Mouse (Mus musculus): ENCODE data around the gene Sdha.

Gene Sdha

DNA sequence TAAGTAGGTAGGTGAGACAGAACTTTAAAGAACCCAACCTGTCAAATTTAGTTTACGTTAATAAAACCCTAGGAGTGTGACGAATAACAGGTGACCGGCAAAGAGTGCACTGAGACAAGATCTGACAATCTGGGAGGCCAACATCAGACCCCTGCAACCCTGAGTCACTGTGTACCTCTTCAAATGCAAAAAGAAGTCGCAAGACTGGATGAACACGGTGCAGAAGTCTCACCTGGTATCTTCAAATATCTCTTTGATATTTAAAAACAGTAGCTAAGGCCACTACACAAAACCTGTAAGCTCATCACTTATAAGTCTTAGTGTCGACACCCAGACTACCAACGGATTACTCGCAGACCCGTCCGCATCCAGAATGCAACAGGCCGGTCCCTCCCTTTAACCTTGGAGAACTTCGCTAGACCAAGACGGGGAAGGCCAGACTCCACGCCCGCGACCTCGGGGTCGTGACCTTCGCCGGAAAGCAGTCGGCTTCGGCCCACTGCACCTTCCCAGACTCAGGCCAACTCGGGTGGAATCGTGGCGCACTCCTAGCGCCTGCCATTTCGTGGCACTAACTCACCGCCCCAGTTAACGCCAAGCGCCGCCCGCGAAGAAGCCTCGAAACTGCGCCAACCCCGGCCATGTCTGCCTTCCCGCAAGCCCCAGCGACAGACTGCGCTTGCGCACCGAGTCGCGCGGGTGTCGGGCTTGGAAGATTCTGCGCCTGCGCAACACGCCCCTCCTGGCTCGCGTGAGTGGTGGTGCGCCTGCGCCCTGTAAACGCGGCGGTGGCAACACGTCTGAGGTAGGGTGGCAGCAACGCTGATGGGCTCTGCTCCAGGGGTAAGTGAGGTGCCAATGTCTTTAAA lies at the start of gene Sdha, which contains the start of gene Ccdc127:
TSS of gene Sdha (minus strand) at position 715 of the 869 bp plus-strand sequence.
TSS of gene Ccdc127 (plus strand) at position 744 of the 869 bp plus-strand sequence.
- peak; percentile 96 for DNase-seq

DNA sequence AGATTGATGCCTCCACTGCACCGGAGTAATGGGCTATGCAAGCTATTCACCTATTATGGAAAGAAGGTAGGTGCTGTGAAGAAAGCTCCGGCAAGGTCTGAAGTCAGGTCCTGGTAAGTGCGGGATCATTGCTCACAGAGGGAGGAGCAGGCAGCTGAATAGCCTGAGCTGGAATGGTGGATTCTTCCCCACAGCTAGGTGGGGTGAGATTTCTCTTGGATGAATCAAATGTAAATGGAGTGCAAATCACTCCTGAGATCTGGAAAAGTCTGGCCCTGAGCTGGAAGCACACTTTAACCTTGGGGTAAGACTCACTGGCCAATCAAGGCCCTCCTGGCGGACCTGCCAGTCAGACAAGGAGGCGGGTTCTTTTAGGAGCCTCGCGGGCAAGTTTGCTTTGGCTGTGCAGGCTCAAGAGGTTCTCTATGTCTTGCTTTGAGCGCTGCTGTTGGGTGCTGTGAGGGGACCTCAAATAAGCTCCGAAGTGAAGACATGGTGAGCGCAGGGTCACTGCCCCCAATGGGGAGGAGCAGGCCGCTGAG lies 49.3 kb upstream of the Sdha start, which contains the start of gene Ftl1-ps1:
TSS of gene Ftl1-ps1 (plus strand) at position 397 of the 542 bp plus-strand sequence.
- DNase-seq: no peak

DNA sequence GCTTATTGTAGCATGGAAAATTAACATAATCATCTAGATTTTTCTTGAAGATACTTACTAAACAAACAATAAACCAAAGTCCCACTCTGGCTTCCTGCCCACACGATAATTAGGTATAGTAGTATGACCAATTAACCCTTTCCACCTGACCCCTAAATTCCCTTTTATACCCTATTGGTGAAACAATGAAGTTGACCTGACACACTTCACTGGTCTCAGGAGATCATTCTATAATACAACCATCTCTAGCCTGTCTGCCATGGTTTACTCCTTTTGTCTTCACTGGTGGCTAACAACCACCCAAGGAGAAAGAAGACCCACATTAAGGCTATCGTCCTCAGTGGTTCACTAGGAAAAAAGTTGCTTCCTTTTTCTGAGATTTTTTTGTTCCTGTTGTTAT lies 41.1 kb upstream of the Sdha start:
- no peak for DNase-seq

DNA sequence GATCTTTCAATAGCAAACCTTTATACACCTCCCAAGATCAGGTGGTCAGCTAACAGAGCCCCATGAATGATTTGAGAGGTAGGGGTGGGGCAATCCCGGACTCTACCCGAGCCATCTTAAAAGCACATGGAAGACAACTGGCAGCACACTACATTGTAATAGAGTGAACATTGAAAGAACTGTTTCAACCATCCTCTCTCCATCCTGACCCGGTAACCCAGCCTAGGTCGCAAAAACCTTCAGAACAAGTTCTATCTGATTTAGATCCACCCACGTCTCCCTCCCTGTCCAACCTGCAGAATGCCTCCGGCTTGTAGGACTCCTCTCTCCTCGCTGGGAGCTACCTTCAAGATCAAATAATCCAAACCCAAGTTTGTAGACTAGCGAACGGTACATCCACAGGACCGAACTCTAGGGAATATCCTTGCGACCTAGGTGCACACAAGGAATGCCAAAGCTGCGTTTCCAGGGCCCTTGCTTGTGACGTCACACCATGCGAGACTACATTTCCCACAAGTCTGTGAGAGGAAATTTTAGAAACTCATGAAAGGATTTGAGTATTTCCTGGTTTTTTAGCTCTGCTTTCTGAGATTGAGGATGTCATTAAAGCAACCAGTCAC lies 40.4 kb upstream of the Sdha start, which contains the start of gene Zfp72:
TSS of gene Zfp72 (minus strand) at position 466 of the 620 bp plus-strand sequence.
- peak; percentile 85 for DNase-seq

DNA sequence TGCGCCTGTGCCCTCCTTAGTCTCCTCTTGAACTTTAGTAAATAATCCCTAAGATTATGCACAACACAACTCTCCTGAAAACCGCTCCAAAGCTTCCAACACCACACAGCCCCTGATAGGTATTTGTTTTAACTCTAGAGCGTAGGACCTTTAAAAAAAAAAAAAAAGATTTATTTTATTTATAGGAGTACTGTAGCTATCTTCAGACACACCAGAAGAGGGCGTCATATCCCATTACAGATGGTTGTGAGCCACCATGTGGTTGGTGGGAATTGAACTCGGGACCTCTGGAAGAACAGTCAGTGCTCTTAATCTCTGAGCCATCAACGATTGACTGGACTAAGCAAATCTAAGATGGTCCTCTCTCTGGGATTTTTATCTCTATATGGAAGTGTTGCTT lies 39.6 kb upstream of the Sdha start:
- DNase-seq: no peak

DNA sequence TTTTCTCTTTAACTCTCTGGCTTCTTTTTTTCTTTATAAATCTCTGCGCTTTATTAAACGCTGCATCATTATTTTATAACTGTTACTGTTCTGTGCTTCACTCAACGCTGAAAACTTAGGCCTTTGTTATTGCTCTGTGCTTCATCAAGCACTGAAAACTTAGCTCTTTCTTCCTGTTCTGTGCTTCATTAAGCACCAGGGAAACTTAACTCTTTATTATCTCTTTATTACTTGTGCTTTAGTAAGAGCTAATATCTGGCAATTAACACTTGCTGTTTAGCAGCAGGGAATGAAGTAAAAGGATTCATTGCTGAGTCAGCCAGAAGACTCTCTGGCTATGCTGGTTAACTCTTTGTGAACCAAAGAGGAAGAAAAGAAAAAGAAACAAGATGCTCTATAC lies 32.2 kb upstream of the Sdha start:
- no peak for DNase-seq

DNA sequence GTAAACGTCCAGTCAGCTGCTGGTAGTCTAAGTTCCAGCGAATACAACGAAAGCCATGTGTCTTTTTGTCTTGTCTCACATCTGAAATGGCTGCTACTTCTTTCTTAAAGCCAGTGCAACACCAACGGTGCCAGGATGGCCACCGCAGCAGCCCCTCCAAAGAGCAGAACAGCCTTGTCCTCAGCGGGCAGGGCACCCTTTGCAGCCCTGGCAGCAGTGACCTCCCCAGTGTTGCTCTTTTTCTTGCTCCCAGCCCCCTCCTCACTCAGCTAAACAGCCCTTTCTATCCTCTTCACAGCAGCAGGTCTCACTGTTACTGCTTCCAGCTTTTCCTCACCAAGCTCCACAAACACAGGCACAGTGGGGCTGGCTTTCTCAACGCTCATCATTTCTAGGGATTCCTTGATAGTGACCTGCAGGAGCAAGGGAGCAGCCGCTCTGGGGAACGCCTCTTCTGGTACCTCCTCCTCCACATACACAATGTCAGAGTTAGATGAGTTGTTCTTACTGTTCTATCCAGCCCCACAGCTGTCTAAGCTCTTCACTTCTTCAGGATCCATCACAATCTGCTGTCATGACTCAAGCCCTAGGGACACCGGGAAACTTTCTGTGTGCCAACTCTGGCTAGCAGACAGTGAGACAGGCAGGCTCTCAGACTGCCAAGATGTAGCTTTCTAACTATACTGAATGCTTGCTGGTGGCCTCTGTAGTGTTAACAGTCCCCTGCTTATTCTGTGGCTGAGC lies 31.6 kb upstream of the Sdha start:
- no peak for DNase-seq

DNA sequence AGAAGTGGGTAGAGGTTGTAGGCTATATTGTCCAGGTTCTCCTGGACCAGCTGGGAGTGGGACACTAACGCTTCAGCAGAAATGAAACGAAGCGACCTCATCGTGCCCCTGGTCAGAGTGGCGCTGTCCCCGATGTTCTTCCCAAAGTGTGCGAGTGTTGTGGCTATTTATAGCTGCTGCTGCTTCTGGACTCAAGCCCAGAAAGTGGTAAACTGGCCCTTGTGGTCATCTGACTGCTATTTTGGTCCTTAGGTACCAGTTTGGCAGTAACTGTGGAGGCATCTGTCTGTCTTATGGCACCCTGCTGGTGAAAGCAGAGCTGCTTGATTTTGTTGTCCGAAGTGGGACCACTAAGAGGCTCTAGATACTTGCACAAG lies 13.8 kb upstream of the Sdha start, which contains the start of gene Lrrc14b:
TSS of gene Lrrc14b (minus strand) at position 147 of the 377 bp plus-strand sequence.
- no peak for DNase-seq

DNA sequence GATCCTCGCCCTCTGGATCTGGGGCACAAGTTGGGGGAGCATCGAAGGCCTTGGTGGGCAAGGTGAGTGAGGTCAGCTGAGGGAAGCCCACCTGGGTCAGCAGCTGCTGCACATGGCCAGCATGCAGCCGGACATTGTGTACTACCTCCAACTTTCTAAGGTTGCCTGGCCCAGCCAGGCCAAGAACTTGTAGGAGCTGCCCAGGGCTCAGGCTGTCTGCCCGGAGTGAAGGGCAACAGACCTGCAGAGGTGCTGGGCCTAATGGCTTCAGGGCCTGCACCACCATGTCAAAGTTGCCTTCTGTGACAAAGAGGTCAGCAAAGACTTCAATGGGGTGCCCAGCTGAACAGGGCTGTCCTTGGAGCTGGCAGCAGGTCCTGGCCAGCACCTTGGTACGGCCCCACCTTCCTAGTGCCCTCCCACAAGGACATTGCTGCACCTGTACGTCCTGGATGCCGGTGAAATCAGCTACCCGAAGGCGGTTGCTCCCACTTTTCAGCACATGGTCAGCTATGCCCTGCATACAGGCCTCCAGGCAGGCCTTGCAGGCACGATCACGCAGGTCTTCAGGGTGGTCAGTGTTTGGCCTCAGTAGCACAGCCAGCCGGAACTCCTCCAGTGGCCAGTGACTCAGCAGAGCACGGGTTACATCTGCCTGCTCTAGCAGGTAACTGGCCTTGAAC lies 13.2 kb upstream of the Sdha start:
- no peak for DNase-seq

DNA sequence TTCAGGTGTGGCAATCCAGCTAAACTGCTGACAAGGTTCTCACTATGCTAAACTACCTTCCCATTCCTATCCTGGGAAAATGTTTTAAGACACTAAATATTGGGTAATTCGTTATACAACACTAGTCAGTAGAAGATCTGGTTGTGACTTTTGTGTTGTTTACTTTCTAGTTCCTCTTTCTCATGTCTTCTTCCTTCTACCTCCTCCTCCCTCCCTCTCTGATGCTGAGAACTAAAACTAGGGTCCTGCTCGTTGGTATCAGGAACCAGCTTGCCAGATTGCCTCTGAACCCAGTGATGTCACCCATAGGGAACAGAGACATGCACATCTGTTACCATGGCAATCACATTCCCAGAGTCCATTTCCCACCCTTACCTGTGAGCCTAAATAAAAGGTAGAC lies 12.1 kb upstream of the Sdha start:
- DNase-seq: no peak

DNA sequence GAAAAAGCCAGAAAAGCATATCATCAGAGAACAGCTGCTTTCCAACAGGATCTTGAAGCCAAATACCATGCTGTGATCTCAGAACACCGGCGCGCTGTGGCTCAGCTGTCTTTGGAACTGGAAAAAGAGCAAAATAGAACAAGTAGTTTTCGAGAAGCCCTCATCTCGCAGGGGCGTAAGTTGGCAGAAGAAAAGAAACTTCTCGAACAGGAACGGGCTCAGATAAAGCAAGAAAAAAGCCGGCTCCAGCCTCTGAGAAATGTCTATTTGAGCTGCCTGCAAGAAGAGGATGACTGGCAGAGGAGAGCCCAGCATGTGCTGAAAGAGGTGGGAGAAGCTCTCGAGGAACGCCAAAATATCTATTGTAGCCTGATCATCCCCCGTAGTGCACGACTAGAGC lies 6.4 kb upstream of the Sdha start:
- no peak for DNase-seq

DNA sequence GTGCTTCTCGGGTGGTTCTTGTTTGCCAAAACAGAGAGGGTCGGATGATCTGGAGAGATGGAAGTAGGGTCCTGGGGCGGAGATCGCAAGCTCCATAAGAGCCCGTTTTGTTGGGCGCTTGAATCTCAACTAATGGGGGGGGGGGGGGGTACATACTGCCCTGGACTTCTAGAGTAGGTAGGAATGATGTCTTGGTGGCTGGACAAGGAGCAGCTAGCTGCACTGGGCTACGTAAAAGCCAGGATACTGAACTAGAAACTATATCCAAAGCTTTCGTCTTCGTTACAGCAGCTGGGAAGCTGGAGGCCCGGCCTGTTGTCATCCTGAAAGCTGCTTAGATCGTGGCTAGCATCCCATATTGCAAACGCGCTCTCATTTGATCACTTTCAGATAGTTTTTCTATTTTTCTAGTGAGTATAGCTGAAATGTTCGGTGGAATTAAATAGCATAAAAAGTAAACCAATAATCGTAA lies 391 bp upstream of the Sdha start:
- DNase-seq: no peak

DNA sequence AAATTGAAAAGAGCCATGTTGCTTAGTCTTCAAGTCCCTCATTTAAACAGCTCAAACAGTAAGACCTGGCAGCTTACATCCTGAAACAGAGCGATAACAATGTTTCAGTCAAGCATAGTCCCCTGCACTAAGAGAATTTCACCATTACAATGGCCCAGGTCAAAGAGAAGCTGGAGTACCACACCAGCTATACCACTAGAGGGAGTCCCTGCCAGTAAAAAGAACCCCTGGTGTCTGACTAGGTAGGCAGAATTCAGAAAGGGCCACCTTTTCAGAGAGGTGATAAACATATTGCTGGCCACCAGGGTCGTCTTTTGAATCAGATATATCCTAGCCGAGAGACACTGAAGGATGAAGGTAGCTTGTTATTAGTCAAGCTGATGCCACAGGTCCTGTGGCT lies 9.0 kb downstream of the Sdha start:
- no peak for DNase-seq

DNA sequence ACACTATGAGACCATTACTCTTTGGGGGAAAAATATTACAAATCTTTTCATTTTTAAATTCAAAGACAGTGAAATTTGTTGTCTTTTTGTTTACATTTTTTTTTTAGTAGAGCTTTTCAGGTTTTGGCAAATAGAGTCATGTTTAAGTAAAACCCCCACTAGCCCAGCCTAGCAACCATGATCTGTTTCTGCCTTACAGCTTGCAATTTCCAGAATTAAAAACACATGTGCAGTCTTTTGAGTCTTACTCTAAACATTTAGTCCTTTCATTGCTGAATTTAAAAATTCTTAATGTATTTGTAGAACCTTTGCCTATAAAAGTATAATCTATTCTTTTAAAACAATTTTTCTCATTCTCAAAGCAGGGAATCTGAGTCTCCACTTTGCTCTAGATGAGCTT lies 20.8 kb downstream of the Sdha start:
- no peak for DNase-seq

DNA sequence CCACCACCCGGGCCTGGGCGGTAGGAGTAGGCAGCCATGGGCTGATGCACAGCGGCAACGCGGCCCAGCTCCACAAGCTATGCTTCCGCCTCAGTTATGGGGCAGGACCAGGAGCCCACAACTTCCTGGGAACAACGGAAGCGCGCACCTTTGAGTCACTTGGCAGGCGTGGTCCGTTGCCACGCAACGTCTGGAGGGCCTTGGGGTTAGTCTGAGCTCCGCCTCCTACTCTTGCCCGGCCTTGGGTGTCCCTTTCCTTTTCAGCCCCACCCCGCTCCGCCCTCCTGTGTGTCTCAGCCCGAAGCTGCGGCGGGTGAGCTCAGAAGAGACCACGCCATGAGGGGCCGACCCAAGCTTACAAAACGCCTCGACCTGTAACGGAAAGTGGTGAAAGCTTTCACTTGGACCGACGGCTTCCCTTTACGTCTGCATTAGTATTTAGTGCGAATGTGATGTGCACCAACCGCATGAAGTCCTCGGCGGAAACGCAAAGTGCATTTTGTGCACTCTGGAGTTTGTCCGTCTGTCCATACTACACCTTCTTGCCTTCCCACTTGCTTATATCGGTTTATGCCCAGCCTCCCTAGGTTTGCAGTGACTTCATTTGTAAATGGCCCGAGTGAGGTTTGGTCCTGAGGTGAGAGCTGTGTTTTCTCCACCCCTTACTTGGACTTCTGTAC lies 32.8 kb downstream of the Sdha start, which contains the start of gene Pdcd6:
TSS of gene Pdcd6 (minus strand) at position 411 of the 680 bp plus-strand sequence.
- DNase-seq: peak; percentile 96

DNA sequence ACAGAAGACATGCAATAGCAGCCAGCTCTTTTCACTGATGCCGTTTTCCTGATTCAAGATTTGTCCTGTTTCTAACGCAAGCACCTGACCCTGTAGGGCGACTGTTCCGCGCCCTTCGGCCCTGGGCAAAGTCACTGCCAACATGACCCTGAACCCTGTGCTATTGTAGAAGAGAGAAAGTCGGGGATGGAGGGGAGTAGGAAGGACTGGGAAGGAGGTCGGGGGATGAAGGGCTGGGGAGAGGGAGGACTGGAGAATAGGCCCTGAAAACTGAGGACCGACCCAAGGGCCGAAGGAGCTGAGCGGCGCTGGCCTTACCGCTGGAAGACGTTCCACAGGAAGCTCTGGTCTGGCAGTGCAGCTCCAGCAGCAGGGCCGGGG lies 33.3 kb downstream of the Sdha start:
- peak; percentile 13 for DNase-seq

DNA sequence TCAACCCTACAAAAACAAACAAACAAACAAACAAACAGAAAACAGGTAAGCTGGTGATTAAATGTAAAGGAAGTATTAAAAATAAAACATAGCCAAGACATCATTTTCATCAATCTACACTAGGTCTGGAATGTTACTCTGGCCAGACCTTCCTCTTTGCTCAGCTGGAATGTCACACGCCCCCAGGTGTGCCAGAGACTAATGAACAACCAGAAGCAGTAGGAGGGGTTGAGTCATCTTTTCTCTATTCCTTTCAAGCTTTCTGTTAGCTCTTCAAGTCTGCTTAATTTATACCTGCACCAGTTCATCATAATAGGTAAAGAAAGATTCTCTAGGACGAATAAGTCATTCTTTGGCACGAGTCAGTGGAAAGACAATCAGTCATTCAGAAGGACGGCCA lies 33.7 kb downstream of the Sdha start:
- no peak for DNase-seq

DNA sequence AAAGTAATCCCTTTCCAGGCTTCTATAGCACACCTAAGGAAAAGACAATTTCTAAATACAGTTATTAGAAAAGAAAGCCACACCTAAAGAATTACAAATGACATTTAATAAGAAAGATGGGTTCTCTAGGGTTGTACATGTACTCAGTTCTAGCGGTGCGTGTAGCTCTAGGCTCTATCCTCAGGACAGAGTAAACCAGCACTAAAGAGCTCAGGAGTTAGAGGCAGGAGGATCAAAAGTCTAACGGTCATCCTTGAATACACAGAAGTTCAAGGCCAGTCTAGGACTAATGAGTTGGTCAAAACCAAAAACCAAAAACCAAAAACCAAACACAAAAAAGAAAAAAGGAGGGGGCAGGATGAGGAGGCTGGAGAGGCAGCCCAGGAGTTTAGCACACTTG lies 35.5 kb downstream of the Sdha start:
- no peak for DNase-seq

DNA sequence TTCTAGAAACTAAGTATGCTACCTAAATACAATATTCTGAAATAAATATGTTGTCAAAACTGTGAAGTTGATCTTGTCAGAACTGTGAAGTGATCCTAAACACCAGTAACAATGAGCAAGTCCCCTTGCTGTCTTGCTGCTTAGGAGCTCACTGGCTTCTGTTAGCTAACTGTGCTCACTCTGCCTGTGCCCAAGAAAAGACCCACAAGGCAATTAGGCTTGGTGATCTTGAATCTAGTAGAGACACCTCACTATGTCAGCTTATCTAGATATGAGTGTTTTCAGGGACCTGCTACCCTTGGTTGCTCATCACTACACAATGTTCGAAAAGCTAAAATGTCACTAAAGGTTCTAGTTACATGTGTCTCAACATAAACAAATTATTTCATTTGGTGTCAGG lies 44.3 kb downstream of the Sdha start:
- DNase-seq: no peak

DNA sequence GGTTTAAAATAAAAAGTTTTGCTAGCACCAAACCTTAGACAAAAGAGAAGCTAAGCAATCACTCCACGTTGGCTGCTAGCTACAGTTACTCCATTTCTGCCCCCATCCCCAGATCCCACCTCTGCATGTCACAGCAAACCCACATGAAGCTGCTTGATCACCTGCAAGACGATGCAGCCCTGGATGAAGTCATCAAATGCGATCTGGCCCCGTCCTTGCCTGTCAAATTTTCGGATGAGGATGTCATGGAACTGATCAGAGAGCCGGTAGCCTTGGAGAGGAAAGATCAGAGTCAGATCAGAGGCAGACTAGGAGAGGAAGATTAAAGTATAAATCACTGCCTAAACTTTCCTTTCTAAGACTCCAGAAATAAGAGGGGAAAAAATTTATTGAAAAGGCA lies 44.7 kb downstream of the Sdha start:
- no peak for DNase-seq

All from right cerebral cortex, adult 18-20 months (tissue).